Comparison of ENCODE assay signal across 8 mouse cellular contexts in genomic region chr14:124675142-124675653, GRCm38 (mm10). TPM values are rescaled to one million over a fixed set of nuclear protein-coding genes. Genes with fewer than 3 reads are reported as not detected.
DNase-seq lines count a peak whose midpoint lies in the region; ATAC-seq and TF ChIP-seq lines count a peak whose summit lies in the region.

No protein-coding gene starts in this region.

- no peaks in the 10 kb centered on the region for H3K36me3 ChIP-seq in ES-E14 (ENCODE audit: control insufficient read depth, insufficient read depth, low read length, poor library complexity, severe bottlenecking)
- no peaks in the 10 kb centered on the region for H3K36me3 ChIP-seq in forebrain, embryonic 10.5 days (replicated peaks)
- no peaks in the 10 kb centered on the region for H3K36me3 ChIP-seq in intestine, embryonic 16.5 days (ENCODE audit: control insufficient read depth, insufficient read depth, low read length)
- no peaks in the 10 kb centered on the region for H3K36me3 ChIP-seq in liver, embryonic 16.5 days (ENCODE audit: control insufficient read depth, insufficient read depth)
- H3K36me3 ChIP-seq in stomach, embryonic 16.5 days (ENCODE audit: control insufficient read depth, insufficient read depth, low read length), result no peaks in the 10 kb centered on the region

- H3K9me3 ChIP-seq in ES-E14 (ENCODE audit: control insufficient read depth, insufficient read depth, low read depth, low read length), result no peaks in the 10 kb centered on the region
- no peaks in the 10 kb centered on the region for H3K9me3 ChIP-seq in forebrain, embryonic 10.5 days
- H3K9me3 ChIP-seq in intestine, embryonic 16.5 days (ENCODE audit: control insufficient read depth, low read length), result no peaks in the 10 kb centered on the region
- H3K9me3 ChIP-seq in liver, embryonic 16.5 days (replicated peaks; ENCODE audit: control insufficient read depth, low read length), result no peaks in the 10 kb centered on the region
- H3K9me3 ChIP-seq in stomach, embryonic 16.5 days (replicated peaks; ENCODE audit: control insufficient read depth, low read length), result no peaks in the 10 kb centered on the region

- in situ Hi-C loops in ES-E14 (cut with MboI; ENCODE audit: low sequenced_read_pairs in 2 of 2, unreplicated experiment in 2 of 2), result no loop called here

- H3K27me3 ChIP-seq in forebrain, embryonic 10.5 days (ENCODE audit: poor library complexity, severe bottlenecking), result peaks cover 22% of the 10 kb centered on the region
- 0 out of 2 replicates have a peak, but pooled peaks cover 9% of the 10 kb centered on the region for H3K27me3 ChIP-seq in intestine, embryonic 16.5 days (replicated peaks; ENCODE audit: control insufficient read depth, insufficient read depth, low read length)
- peaks cover 7% of the 10 kb centered on the region; the same call in 1 of the 2 replicates for H3K27me3 ChIP-seq in liver, embryonic 16.5 days (ENCODE audit: control insufficient read depth, insufficient read depth, low read depth, low read length)
- no peaks in the 10 kb centered on the region for H3K27me3 ChIP-seq in stomach, embryonic 16.5 days (ENCODE audit: control insufficient read depth, insufficient read depth, low read length)

- H3K27ac ChIP-seq in ES-E14 (ENCODE audit: insufficient read depth, low read depth, low read length, poor library complexity, severe bottlenecking), result no peak overlapping the region
- peak overlapping the region; percentile 26; the same call in 1 of the 2 replicates for H3K27ac ChIP-seq in forebrain, embryonic 10.5 days
- no peak overlapping the region for H3K27ac ChIP-seq in intestine, embryonic 16.5 days (ENCODE audit: low read length)
- H3K27ac ChIP-seq in liver, embryonic 16.5 days (ENCODE audit: low read length), result no peak overlapping the region
- no peak overlapping the region for H3K27ac ChIP-seq in stomach, embryonic 16.5 days (ENCODE audit: low read length)

- peak; percentile 68 for ATAC-seq in intestine, embryonic 16.5 days
- peak; percentile 13; the same call in 1 of the 2 replicates for ATAC-seq in liver, embryonic 16.5 days (ENCODE audit: low read depth)
- peak; percentile 65 for ATAC-seq in stomach, embryonic 16.5 days (ENCODE audit: insufficient read depth, low FRiP score)

- H3K4me1 ChIP-seq in ES-E14 (ENCODE audit: control insufficient read depth in 2 of 2, insufficient read depth in 2 of 2, low read length in 2 of 2, poor library complexity in 1 of 2), result no peaks in the 10 kb centered on the region
- peaks cover 48% of the 10 kb centered on the region for H3K4me1 ChIP-seq in forebrain, embryonic 10.5 days
- peaks cover 7% of the 10 kb centered on the region for H3K4me1 ChIP-seq in intestine, embryonic 16.5 days (ENCODE audit: control insufficient read depth, insufficient read depth, low read length)
- H3K4me1 ChIP-seq in liver, embryonic 16.5 days (ENCODE audit: control insufficient read depth, low read depth, low read length), result no peaks in the 10 kb centered on the region
- H3K4me1 ChIP-seq in stomach, embryonic 16.5 days (ENCODE audit: control insufficient read depth, insufficient read depth, low read length), result peaks cover 6% of the 10 kb centered on the region; the same call in 1 of the 2 replicates

- WGBS in forebrain, embryonic 10.5 days, result 2% methylated on average over 21 of the region's 21 CpGs
- WGBS in intestine, embryonic 16.5 days, result 2% methylated on average over 21 of the region's 21 CpGs
- 3% methylated on average over 21 of the region's 21 CpGs for WGBS in liver, embryonic 16.5 days (ENCODE audit: insufficient replicate concordance)
- WGBS in stomach, embryonic 16.5 days, result 3% methylated on average over 21 of the region's 21 CpGs

- peak overlapping the region; percentile 41 to 48; a peak in 3 of 4 replicates for H3K4me3 ChIP-seq in ES-E14 (ENCODE audit: insufficient read depth in 1 of 2, low read depth in 1 of 2, low read length in 2 of 2, poor library complexity in 1 of 2, severe bottlenecking in 1 of 2)
- H3K4me3 ChIP-seq in forebrain, embryonic 10.5 days, result peak overlapping the region; percentile 57
- peak overlapping the region; percentile 41 for H3K4me3 ChIP-seq in intestine, embryonic 16.5 days (ENCODE audit: low read length)
- peak overlapping the region; percentile 6; the same call in 1 of the 2 replicates for H3K4me3 ChIP-seq in liver, embryonic 16.5 days (ENCODE audit: low read depth, low read length)
- H3K4me3 ChIP-seq in stomach, embryonic 16.5 days (replicated peaks; ENCODE audit: low read length), result peak overlapping the region; percentile 46

- DNase-seq in adrenal gland, postnatal 25 days, result peak; percentile 2
- DNase-seq in adrenal gland, adult 8-10 months, result no peak
- DNase-seq in ES-E14 (ENCODE audit: low read depth, low spot score), result no peak
- peak; percentile 46 for DNase-seq in forebrain, embryonic 10.5 days (ENCODE audit: extremely low spot score, low spot score)
- no peak for DNase-seq in gastrocnemius, adult 8-10 months (ENCODE audit: low spot score in 2 of 2)

- 0 out of 2 replicates have a peak overlapping the region, but pooled peaks have one; percentile 2 for H3K9ac ChIP-seq in ES-E14 (ENCODE audit: insufficient read depth, low read depth, low read length, poor library complexity, severe bottlenecking)
- peak overlapping the region; percentile 44; the same call in 1 of the 2 replicates for H3K9ac ChIP-seq in intestine, embryonic 16.5 days (ENCODE audit: low read depth, low read length)
- H3K9ac ChIP-seq in liver, embryonic 16.5 days (ENCODE audit: low read depth, low read length), result no peak overlapping the region
- H3K9ac ChIP-seq in stomach, embryonic 16.5 days (ENCODE audit: low read length), result peak overlapping the region; percentile 41

- H3K4me2 ChIP-seq in intestine, embryonic 16.5 days (ENCODE audit: low read depth, low read length), result peak overlapping the region; percentile 72
- peak overlapping the region; percentile 30; the same call in 1 of the 2 replicates for H3K4me2 ChIP-seq in liver, embryonic 16.5 days (ENCODE audit: low read depth, low read length)
- peak overlapping the region; percentile 59 for H3K4me2 ChIP-seq in stomach, embryonic 16.5 days (ENCODE audit: low read depth, low read length)

TF ChIP-seq in ES-E14, 5 proteins besides CTCF, POLR2A, EP300 and RAD21:
- TF ChIP-seq ZNF384 (IDR thresholded peaks at IDR 0.05; ENCODE audit: low read depth, low read length) (no peak), ZC3H11A (IDR thresholded peaks at IDR 0.05; ENCODE audit: borderline replicate concordance, low read depth, low read length) (no peak), MAFK (IDR thresholded peaks at IDR 0.05; ENCODE audit: insufficient read depth, low read depth, low read length) (no peak), CHD2 (IDR thresholded peaks at IDR 0.05; ENCODE audit: low read depth, low read length) (no peak), HCFC1 (IDR thresholded peaks at IDR 0.05; ENCODE audit: borderline replicate concordance, insufficient read depth, low read length) (no peak)

RNA-seq across cellular contexts. Expression of gene Fgf14, which starts 1.7 kb away (rescaled TPM):
- 0.67 and 1.1 TPM in 2 replicates for total RNA-seq in adrenal gland, postnatal 25 days (2021)
- 1 to 10 TPM; 1.1 to 2.9 (median 1.6) TPM for total RNA-seq in adrenal gland, adult 8-10 months (2022)
- 0.05 and 0.09 TPM in 2 replicates for total RNA-seq in ES-E14 (2012; rRNA removed)
- 2.5 and 2.9 TPM in 2 replicates for polyA plus RNA-seq in forebrain, embryonic 10.5 days (2016; fragmentation: Nextera tagmentation; extraction: Ambion mirVana)
- polyA plus RNA-seq in intestine, embryonic 16.5 days (2015; fragmentation: Nextera tagmentation; extraction: Ambion mirVana), result 1.3 and 1.4 TPM in 2 replicates
- not detected in 2 replicates for polyA plus RNA-seq in liver, embryonic 16.5 days (2015; fragmentation: Nextera tagmentation; extraction: Ambion mirVana)
- 2.4 and 2.6 TPM in 2 replicates for polyA plus RNA-seq in stomach, embryonic 16.5 days (2015; fragmentation: Nextera tagmentation; extraction: Ambion mirVana)
- under 1 TPM in 1 of 4 experiments, not detected in 3; 0.07 TPM for total RNA-seq in gastrocnemius, adult 8-10 months (2022)

Comparison
In these comparisons a context has a peak if more than half of its experiments do, and no peak if none do; other contexts are left out.
1. DNase-seq: peak in adrenal gland, postnatal 25 days (single experiment) and forebrain, embryonic 10.5 days (single experiment); none in adrenal gland, adult 8-10 months (single experiment), ES-E14 (single experiment) and gastrocnemius, adult 8-10 months (0 of 2).
2. H3K4me3 ChIP-seq: peak in every context shown above with its lines; median percentile 57 in forebrain, embryonic 10.5 days; 46 in stomach, embryonic 16.5 days; 44 in ES-E14; 41 in intestine, embryonic 16.5 days; 6 in liver, embryonic 16.5 days.
3. ATAC-seq: peak in every context shown above with its lines; median percentile 68 in intestine, embryonic 16.5 days; 65 in stomach, embryonic 16.5 days; 13 in liver, embryonic 16.5 days.
4. Peak in every context shown above with its lines, with median percentiles within 50 percentile points of each other: H3K4me2 ChIP-seq.